Mouse (Mus musculus) gastrocnemius, postnatal 14 days (tissue): ENCODE measurements around the gene Rnf115. TPM values are rescaled to one million over a fixed set of nuclear protein-coding genes. Genes with fewer than 3 reads are reported as not detected.

Experiments
- DNase-seq: peaks from one replicate; pipeline ENCODE4 v3.0.0; 2021; ENCODE audit warnings: mixed read lengths
- intact Hi-C: fragments of 180-260 bp; cut with DNase I; formaldehyde crosslinking; loops from one replicate; pipeline ENCODE4 v1.15.1; 2025; ENCODE audit warnings: low total_unique reads
- total RNA-seq, 2 experiments: library from RNA; stranded (reverse); gene quantifications; 2 replicates each; pipeline ENCODE4 v1.2.3; 2021

Rnf115 gene
- total RNA-seq, 2 experiments from 2014 or later = 53.8 to 89.7 TPM

GRCm38 (mm10) chr3:96824614-96825013 is 97.2 kb downstream of the Rnf115 start:
- intact Hi-C loops = no loop called here
- no peak for DNase-seq

- intact Hi-C loops = no loop called here
- DNase-seq = no peak
Observed at GRCm38 (mm10) chr3:96825261-96825660, 97.8 kb downstream of the Rnf115 start.

- no peak for DNase-seq
- intact Hi-C loops = no loop called here
Observed at GRCm38 (mm10) chr3:96828308-96828864, 100.9 kb downstream of the Rnf115 start.

GRCm38 (mm10) chr3:96828984-96829383 is 101.5 kb downstream of the Rnf115 start, which contains the start of the genes Pdzk1 and Cd160:
Gene Pdzk1, plus strand, starts transcription at chr3:96829284.
Gene Cd160, minus strand, starts transcription at chr3:96829351.
- intact Hi-C loops = no loop called here
- DNase-seq = no peak

GRCm38 (mm10) chr3:96829856-96830255 is 102.4 kb downstream of the Rnf115 start:
- intact Hi-C loops = no loop called here

GRCm38 (mm10) chr3:96832930-96833329 is 105.5 kb downstream of the Rnf115 start:
- no peak for DNase-seq
- intact Hi-C loops = no loop called here

More at GRCm38 (mm10) chr3:96829856-96830255, 102.4 kb downstream of the Rnf115 start:
- no peak for DNase-seq

GRCm38 (mm10) chr3:96834587-96835348 is 107.3 kb downstream of the Rnf115 start:
- no peak for DNase-seq
- intact Hi-C loops = no loop called here

- intact Hi-C loops = no loop called here
- no peak for DNase-seq
Observed at GRCm38 (mm10) chr3:96836414-96836813, 109.0 kb downstream of the Rnf115 start.

- intact Hi-C loops = no loop called here
- no peak for DNase-seq
Observed at GRCm38 (mm10) chr3:96838996-96839645, 111.7 kb downstream of the Rnf115 start.

Other genes with a start within 250 kb of the Rnf115 start
- 100 to 1,000 TPM; 460 to 465 TPM for gene Hfe2, start 202.5 kb upstream of the Rnf115 start, total RNA-seq
- 100 to 1,000 TPM; 288 to 458 TPM for gene Txnip, start 169.7 kb upstream of the Rnf115 start, total RNA-seq
- gene Gm16253, start 150.7 kb upstream of the Rnf115 start, total RNA-seq = 1 to 10 TPM; 1.2 to 1.5 TPM
- 10 to 100 TPM; 30.3 to 34.0 TPM for gene Polr3gl, start 133.5 kb upstream of the Rnf115 start, total RNA-seq
- gene Ankrd34a, start 131.0 kb upstream of the Rnf115 start, total RNA-seq = 1 to 10 TPM in 1 of 2 experiments, under 1 TPM in 1; 0.66 to 1.9 TPM
- gene Lix1l, start 126.5 kb upstream of the Rnf115 start, total RNA-seq = 10 to 100 TPM; 13.6 to 16.4 TPM
- gene Rbm8a, start 97.7 kb upstream of the Rnf115 start, total RNA-seq = 10 to 100 TPM; 36.6 to 44.1 TPM
- 10 to 100 TPM; 22.3 to 22.4 TPM for gene Pex11b, start 92.3 kb upstream of the Rnf115 start, total RNA-seq
- gene Gm42957, start 92.2 kb upstream of the Rnf115 start, total RNA-seq = under 1 TPM; 0.13 to 0.25 TPM
- gene Itga10, start 82.1 kb upstream of the Rnf115 start, total RNA-seq = 1 to 10 TPM; 2.9 to 3.0 TPM
- gene Ankrd35, start 57.5 kb upstream of the Rnf115 start, total RNA-seq = 1 to 10 TPM; 1.0 to 2.3 TPM
- 10 to 100 TPM; 10.4 to 12.1 TPM for gene Pias3, start 31.3 kb upstream of the Rnf115 start, total RNA-seq
- gene Nudt17, start 19.1 kb upstream of the Rnf115 start, total RNA-seq = under 1 TPM; 0.96 to 1.00 TPM
- gene Polr3c, start within 50 bp of the Rnf115 start, total RNA-seq = 10 to 100 TPM; 16.0 to 18.7 TPM
- not detected for gene Pdzk1, start 101.6 kb downstream of the Rnf115 start, total RNA-seq
- gene Cd160, start 101.7 kb downstream of the Rnf115 start, total RNA-seq = not detected
- 1 to 10 TPM; 3.1 to 3.9 TPM for gene Gja5, start 177.0 kb downstream of the Rnf115 start, total RNA-seq
- gene Gpr89, start 177.7 kb downstream of the Rnf115 start, total RNA-seq = 10 to 100 TPM; 14.8 to 17.6 TPM
- not detected for gene Gja8, start 198.4 kb downstream of the Rnf115 start, total RNA-seq